Mouse (Mus musculus): Measurements from ENCODE around the gene Zfhx3. TPM values are rescaled to one million over a fixed set of nuclear protein-coding genes. Genes with fewer than 3 reads are reported as not detected.
A peak's percentile ranks its signal among the peaks of the same experiment; 100 is the strongest.

Zfhx3 gene
- polyA plus RNA-seq, 1 experiment = 1.5 TPM

DNA sequence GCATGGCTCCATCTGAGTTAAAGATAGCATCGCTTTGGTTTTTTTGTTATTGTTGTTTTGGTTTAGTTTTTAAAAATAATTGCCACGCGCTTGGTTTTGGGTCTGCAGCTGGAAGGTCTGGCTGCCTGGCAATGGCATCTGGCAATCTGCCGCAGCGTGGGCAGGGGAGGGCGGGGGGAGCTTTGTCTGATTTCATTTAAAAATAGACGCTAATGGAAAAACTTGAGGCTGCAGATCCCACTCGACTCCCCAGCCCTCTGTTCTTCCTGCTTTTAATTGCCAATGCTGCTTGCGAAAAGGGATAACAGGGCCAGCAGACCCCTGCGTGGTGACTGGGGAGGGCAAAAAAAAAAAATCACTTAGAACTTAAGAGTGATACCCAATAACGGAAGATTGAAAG is 69.1 kb downstream of the Zfhx3 start:
- peak in 1 of 2 experiments; percentile 35 for DNase-seq (ENCODE audit: extremely low spot score in 1 of 2, low spot score in 1 of 2)

DNA sequence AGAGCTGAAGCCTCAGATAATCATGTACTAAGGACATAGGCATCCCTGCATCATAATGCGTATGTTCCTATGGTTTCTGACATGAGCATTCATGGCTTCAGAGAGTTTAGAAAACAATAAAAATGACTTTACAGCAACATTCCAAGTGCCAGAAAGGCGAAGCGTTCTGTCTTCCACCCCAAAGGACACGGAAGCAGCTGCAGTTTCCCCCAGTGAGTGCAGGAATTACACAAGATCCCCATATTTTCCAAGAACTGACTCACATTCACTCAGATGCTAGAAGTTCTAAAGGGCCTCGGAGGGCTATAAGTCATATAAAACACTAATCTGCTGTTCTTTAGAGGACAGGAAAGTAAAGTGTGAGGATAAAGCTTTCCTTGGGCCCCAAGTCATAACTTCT is 75.3 kb downstream of the Zfhx3 start:
- no peak for DNase-seq (ENCODE audit: extremely low spot score in 1 of 2, low spot score in 1 of 2)

DNA sequence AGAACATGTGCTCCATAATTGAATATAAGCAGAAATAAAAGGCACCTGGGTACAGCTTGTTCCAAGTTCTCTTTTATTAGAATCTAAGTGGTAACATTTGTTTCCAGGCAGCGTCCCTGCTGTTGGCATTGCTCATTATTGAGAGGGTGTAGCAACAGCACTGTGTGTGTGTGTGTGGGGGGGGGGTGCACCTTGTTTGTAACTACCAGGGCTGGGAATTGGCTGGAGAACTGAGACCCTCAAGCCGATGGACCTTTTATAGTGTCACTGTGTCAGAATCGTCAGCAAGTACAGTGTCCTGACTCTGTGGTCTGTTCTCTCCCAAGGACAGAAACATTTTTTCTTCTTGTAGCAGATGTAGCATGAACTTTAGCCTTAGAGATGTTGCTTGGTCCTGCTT is 77.2 kb downstream of the Zfhx3 start:
- no peak for DNase-seq (ENCODE audit: extremely low spot score in 1 of 2, low spot score in 1 of 2)

DNA sequence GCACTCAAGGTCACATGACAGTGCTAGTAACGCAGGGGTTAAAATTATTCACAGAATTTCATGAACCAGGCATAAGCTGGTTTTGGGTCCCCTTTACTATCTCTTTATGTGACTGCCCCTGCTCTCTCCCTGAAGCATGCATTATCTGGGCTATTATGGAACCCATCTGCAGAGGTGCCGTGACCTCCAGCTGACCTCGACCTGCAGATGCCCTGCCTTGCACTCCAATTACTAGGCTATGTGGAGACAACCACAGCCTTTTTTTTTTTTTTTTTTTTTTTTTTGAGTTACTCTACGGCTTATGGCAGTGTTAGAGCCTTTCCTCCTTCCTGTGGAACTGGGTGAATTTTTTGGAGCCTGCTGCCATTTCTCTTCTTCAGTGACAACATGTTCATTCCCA is 80.0 kb downstream of the Zfhx3 start:
- no peak for DNase-seq (ENCODE audit: extremely low spot score in 1 of 2, low spot score in 1 of 2)

DNA sequence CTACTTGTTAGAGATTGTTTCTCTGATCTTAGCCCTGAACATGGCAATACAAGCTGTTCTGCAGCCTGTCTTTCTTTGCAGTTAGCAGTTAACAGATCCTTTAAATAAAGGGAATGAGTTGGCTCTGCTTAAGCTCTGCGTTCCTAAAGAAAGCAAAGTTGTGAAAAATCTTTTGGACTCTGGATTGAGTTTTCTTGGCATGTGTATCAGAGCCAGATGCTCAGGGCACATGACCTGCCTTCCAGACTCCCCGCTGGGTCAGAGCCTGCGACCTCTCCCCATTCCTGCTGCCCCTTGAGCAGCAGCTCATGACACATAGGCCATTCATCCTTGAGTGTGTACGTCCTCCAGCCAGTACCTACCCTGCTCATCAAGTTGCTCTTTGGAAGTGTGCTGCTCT is 81.9 kb downstream of the Zfhx3 start:
- no peak for DNase-seq (ENCODE audit: extremely low spot score in 1 of 2, low spot score in 1 of 2)

DNA sequence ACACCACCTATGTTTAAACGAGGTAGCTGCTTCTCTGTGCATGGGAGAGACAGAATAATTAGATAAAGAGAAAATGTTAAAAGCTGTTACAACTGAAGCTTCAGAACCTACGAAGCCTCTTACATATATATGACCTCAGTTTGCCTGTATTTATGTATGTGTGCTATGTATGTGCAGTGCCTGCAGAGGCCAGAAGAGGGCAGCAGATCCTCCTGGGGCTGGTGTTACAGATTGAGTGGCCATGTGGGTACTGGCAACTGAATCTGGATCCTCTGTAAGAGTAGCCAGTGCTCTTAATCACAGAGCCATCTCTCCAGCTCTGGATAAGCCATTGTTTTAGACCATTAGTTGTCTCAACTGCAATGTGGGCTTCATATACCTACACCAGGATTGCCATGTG is 82.8 kb downstream of the Zfhx3 start:
- no peak for DNase-seq (ENCODE audit: extremely low spot score in 1 of 2, low spot score in 1 of 2)

DNA sequence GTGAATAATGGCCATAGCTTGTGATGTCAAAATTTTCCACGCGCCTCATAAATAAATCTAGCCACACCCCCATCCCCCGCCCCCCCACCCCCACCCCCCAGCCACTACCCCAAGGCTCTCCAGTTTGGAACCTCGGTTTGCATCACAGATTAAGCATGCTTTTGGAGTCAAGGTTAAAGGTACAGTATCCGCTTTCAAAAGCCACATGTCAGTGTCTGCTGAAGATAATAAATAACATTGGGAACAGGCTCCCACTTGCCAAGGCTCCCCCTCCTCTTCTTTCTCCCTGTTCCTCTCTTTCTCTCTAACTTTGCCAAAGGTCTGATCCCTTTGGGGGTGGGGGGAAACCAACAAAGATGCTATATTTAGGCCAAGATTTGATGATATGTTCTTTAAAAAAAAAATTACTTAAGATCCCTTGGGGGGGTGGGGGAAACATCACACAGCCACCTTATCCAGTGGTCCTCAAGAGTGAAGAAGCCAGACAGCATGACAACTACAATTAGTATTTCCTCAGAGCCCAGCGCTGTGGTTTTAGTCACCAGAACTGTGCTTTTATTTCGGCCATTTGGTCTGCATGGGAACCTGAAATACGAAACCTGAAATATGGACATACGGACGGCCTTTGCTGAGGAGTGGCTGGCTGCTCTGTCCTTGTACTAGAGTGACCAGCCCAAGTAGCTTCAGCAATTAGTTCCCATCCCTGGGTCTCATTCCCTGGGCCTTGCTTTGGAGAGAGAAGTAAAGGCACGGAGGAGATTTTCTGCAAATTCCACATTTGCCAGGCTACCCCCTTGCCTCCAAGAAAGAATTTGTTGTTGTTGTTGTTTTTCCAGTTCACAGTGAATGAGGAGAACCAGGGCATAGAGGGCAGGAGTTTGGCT is 84.4 kb downstream of the Zfhx3 start:
- no peak for DNase-seq (ENCODE audit: extremely low spot score in 1 of 2, low spot score in 1 of 2)

DNA sequence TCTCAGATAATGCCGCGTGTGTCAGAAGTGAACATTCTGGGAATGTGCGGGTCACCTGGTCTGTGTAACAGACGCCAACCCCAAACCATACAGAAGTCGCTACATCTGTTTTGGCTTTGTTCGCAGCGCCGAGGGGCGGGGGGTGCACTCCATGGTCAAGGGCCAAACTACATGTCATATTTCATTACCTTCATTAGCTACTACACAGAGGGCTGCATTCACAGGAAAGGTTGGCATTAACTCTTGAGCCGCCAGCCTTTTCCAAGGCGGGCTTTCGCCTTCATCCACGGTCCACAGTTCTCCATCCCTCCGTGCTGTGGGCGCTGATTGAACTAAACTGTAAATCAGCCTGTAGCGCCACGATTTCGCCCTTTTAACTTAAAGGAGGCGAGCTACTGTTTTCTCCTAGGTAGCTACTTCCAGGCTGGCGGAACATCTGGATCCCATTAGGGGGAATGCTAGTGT is 85.1 kb downstream of the Zfhx3 start:
- DNase-seq (ENCODE audit: extremely low spot score in 1 of 2, low spot score in 1 of 2) = no peak

DNA sequence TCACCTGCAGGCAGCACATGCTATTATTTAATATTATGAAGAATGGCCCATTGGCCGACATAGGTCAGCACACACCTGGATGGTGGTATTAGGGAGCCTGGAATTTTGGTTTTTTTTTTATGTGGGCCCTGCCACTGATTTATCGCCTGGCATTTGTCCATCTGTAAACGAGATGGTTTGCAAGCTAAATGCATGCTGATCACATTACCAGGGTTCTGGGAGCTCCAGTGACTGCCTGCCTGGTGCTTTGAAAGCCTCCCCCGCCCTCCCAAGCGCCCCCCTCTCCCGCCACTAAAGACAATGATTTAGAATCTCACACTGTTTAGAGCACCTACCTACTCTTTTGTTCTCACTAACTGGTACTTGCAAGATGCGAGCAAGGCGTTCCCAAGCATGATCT is 86.0 kb downstream of the Zfhx3 start:
- no peak for DNase-seq (ENCODE audit: extremely low spot score in 1 of 2, low spot score in 1 of 2)

DNA sequence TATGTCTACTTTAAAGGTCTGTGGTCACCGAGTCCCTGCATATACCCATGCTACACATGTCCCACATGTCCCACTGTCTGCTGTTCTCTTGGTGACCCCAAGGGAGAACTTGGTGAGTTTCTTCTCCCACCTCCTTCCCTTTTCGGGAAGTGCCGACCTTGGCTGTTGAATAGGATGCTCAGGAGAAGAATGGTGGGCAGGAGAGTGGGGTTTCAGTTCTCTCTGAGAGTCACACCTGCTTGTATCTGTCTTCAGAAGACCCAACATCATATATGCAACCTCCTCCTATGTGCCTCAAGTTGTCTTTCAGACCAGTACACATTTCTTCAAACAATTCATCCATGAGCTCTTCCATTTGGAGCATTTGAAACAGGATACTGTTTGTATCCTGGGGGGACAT is 88.7 kb downstream of the Zfhx3 start:
- no peak for DNase-seq (ENCODE audit: extremely low spot score in 1 of 2, low spot score in 1 of 2)

DNA sequence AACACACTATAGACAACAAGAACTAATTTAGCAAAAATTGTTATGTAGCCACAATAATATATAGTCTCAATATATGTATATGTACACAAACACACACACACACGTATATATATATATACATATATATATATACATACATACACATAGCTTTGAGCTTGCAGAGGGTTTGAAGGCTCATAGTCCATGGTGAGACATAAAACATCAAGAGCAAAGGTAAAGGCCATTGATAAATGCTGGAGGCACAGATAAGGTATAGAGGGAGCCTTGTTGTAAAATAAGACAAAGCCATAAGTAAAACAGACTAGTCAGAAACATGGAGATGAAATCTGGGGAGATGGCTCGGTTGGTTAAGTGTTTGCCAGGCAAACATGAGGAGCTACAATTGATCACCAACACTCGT is 91.6 kb downstream of the Zfhx3 start:
- DNase-seq (ENCODE audit: extremely low spot score in 1 of 2, low spot score in 1 of 2) = no peak

DNA sequence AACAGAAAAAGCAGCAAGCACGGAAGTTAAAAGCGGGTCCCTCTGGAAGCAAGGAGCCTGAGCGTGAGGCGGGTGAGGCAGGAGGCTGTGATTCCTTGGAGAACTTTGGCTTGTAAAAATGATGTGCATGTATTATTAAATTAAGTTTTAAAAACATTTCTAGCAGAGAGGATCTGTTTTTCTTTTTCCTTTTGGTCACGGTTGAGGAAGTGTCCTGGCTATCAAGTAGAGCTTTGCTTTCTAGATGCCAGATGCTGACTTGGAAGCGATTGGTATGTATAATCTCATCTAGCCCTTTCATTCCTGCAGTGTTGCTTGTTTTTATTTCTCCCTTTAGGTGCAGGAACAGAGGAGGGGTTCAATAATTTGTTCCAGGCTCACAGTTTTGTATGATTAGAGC is 92.3 kb downstream of the Zfhx3 start:
- DNase-seq (ENCODE audit: extremely low spot score in 1 of 2, low spot score in 1 of 2) = no peak

DNA sequence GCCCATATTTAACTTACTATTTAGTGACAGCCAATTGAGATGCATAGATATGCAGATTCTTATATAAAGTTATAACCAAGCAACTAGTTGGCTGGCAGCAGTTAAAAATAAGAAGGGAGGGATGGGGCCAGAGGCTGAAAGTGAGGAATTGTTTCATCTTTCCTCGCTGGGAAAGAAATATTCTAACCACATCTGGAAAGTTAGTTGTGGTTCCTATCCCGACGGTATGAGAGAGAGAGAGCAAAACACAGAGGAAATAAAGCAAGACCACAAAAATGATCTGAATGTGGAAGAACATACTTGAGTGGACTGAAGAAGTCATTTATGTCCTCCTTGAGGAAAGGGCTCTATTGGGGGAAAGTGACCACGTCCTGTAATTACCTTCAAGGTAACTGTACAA is 101.2 kb downstream of the Zfhx3 start:
- DNase-seq (ENCODE audit: extremely low spot score in 1 of 2, low spot score in 1 of 2) = no peak

DNA sequence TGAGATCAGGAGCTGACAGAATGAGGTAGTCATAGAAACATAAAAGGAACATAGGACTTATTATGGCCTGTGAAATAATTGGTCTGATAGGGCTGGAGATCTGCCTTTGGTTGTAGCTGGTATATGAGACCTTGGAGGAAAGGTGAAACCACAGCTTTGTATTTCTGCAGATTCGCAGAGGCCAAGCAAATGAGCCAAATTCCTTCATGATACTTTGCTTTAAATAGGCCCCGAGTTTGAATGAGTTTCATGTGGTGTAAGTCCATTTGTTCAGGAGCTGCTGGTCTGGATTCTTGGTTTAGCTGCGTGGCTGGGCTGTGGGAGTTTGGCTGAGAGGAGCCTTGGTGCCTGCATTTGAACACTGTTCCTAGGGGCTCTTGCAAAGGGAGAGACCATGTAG is 101.7 kb downstream of the Zfhx3 start:
- no peak for DNase-seq (ENCODE audit: extremely low spot score in 1 of 2, low spot score in 1 of 2)

DNA sequence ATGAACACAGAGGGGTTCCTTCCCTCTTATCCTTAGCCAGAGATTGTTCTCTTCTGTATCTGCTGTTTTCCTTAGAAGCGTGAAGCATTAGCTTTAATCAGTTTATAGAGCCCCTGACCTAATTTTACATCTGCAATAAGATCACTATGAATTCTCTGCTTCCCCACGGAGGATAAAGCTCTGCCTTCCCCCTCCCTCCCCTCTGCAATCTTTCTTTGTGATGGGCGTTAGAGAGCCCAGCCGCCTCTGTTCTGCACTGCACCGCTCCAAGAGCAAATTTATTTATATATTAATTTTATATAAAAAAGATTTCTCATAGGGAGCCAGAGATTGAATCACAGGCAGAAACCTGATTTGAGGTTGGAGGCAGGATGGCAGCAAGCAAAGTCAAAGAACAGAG is 113.8 kb downstream of the Zfhx3 start:
- no peak for DNase-seq (ENCODE audit: extremely low spot score in 1 of 2, low spot score in 1 of 2)

DNA sequence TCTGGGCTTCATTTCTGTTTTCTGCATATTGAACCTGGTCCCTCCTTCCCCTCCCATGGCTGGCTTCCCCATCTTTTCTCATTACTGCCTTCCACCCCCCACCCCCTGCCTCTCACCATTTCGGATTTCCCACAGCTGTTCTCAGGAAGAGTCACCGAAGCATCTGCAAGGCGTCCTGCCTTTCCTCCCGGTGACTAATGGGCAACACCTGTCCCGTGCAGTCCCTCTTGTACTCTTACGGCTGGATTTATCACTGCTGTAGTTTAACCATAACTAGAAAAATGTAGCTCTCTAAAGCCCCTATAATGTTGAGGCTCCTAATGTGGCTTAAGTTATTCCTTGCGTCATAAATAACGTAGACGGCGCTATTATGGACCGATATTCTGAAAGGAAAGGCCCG is 119.5 kb downstream of the Zfhx3 start:
- no peak for DNase-seq (ENCODE audit: extremely low spot score in 1 of 2, low spot score in 1 of 2)

DNA sequence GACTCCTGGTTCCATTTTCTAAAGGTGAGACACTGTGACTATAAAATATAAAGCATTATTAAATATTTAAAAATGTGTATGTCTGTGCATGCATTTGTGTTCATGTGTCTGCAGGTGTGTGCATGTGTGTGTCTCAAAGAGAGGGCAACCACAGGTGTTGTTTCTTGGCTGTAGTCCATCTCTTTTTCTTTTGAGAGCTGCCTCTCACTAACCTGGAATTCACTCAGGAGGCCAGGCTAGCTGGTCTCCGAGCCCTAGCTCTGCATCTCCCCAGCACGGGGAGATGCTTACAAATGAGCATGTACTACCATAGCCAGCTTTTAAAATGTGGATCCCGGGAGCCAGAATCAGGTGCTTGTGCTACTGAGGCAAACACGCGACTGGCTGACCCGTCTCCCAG is 124.7 kb downstream of the Zfhx3 start:
- no peak for DNase-seq (ENCODE audit: extremely low spot score in 1 of 2, low spot score in 1 of 2)

DNA sequence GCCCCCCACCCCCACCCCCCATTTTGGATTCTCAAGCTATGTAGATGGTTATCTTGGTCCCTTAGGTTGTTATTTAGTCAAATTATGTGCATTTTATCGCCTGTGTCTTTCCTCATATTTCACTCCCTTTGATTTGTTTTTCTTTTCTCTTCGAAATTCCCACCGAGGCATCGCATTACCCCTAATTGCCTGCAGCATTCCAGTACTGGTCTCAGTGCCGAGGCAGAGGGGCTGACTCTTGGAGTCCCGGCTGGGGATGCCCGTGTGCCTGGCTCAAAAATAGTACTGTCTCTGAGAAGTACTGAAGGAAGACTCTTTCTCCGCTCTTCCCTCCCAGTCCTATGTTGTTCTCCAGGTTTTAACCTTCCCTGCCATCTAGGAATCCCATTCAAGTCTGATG is 125.8 kb downstream of the Zfhx3 start:
- DNase-seq (ENCODE audit: extremely low spot score in 1 of 2, low spot score in 1 of 2) = no peak

DNA sequence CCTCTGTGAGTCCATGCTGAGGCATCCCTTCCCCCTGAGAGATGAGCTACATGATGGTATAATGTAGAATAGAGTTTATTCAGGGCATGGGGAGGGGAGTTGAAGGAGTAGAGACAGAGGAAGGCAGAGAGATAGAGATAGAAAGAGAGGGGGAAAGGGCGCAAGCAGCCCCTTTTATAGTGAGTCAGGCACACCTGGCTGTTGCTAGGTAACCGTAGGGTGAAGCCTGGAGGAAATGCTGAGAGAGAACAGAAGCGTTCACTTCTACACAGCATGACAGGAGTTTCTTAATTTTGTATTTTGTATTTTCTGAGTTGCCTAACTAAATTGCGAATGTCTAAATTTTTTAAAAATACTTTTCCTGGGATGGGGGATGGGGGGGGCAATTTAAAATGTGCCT is 128.0 kb downstream of the Zfhx3 start:
- DNase-seq (ENCODE audit: extremely low spot score in 1 of 2, low spot score in 1 of 2) = no peak

DNA sequence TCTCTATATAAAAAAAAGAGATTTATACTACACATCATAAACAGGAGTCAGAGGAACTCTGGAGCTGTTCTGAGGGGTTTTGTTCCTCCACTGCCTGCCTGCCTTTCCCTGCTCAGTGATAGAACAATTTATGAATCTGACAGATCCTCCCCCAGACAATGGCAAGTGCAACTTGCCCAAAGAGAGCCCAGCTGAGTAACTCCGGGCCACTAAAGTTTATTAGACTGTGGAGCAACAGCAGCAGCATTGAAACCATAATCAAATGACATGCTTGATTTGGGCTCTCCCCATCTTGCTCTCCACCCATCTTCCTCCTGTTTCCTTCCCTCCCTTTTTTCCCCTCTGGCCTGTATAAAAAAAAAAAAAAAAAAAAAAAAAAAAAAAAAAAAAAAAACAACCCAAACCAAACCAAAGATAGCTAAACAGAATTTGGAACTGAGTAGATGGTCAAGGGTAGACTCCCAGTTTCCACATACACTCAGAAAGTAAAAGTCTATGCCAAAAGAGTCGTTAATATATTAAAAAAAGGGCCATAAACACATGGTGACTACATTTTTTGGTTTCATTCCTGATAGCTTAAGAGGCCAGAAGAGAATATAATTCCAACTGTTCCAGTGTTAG is 129.8 kb downstream of the Zfhx3 start:
- DNase-seq (ENCODE audit: extremely low spot score in 1 of 2, low spot score in 1 of 2) = no peak

DNA sequence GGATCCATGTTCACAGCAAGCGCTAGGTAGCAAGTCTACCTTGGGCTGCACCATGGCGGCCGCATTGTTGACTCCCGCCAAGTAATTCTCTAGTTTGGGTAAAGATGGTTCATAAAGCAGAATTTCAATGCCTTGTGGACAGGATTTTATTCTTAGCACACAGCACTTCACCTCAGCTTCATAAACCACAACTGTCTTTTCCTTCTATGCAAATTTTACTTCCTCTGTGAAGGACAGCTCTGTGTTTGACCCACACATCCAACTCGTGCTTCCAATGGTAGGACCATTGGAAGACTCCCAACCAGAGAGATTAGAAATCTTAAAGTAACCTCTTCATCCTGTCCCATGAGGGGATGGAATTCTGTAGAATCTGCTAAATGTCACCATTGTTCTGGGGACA is 130.4 kb downstream of the Zfhx3 start:
- DNase-seq (ENCODE audit: extremely low spot score in 1 of 2, low spot score in 1 of 2) = no peak

DNA sequence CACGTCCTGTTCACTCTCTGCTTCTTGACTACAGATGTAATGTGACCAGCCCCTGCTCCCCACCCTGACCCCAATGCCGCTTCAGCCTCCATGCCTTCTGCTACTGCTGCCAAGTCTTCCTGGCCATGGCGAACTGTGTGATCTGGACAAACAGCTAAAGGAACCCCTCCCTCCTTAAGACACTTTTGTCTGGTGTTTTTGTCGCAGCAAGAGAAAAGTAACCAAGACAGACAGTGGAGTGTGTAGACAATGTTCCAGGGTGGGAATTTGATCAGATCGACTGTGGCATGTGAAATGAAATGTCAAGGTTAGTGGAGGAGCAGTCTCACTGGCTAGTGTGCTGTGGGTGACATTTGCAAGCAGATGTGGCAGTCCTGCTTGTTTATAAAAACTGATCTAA is 132.7 kb downstream of the Zfhx3 start:
- no peak for DNase-seq (ENCODE audit: extremely low spot score in 1 of 2, low spot score in 1 of 2)
